Mouse (Mus musculus) frontal cortex, postnatal 25 days (tissue): ENCODE data around the gene Phlda1.

Source experiments
- DNase-seq, 2 experiments: peaks; one replicate each; pipeline ENCODE4 v3.0.0; 2022; ENCODE audit warnings: low spot score in 2 of 2

Gene Phlda1

GRCm38 (mm10) chr10:111527057-111527456 is 21.0 kb downstream of the Phlda1 start:
- no peak for DNase-seq

GRCm38 (mm10) chr10:111527613-111528012 is 21.5 kb downstream of the Phlda1 start:
- no peak for DNase-seq

GRCm38 (mm10) chr10:111528283-111528682 is 22.2 kb downstream of the Phlda1 start:
- no peak for DNase-seq

GRCm38 (mm10) chr10:111530398-111530797 is 24.3 kb downstream of the Phlda1 start:
- no peak for DNase-seq

GRCm38 (mm10) chr10:111534691-111535090 is 28.6 kb downstream of the Phlda1 start:
- DNase-seq: no peak

GRCm38 (mm10) chr10:111537410-111537809 is 31.3 kb downstream of the Phlda1 start:
- no peak for DNase-seq

- DNase-seq: peak; percentile 29 to 33
Observed at GRCm38 (mm10) chr10:111539724-111540324, 33.7 kb downstream of the Phlda1 start.

- DNase-seq: no peak
Observed at GRCm38 (mm10) chr10:111540678-111541077, 34.6 kb downstream of the Phlda1 start.

GRCm38 (mm10) chr10:111543106-111543505 is 37.0 kb downstream of the Phlda1 start:
- no peak for DNase-seq

GRCm38 (mm10) chr10:111543781-111544260 is 37.7 kb downstream of the Phlda1 start:
- no peak for DNase-seq

- DNase-seq: no peak
Observed at GRCm38 (mm10) chr10:111544311-111544710, 38.2 kb downstream of the Phlda1 start.

- no peak for DNase-seq
Observed at GRCm38 (mm10) chr10:111545648-111546047, 39.6 kb downstream of the Phlda1 start.

GRCm38 (mm10) chr10:111547881-111548372 is 41.8 kb downstream of the Phlda1 start:
- peak in 1 of 2 experiments; percentile 25 for DNase-seq

GRCm38 (mm10) chr10:111550075-111550695 is 44.1 kb downstream of the Phlda1 start:
- no peak for DNase-seq

- no peak for DNase-seq
Observed at GRCm38 (mm10) chr10:111553695-111554094, 47.6 kb downstream of the Phlda1 start.

- no peak for DNase-seq
Observed at GRCm38 (mm10) chr10:111554651-111555050, 48.6 kb downstream of the Phlda1 start.

- DNase-seq: no peak
Observed at GRCm38 (mm10) chr10:111558211-111558610, 52.1 kb downstream of the Phlda1 start.
